Comparison of ENCODE assay signal across 8 mouse cellular contexts in genomic region chr11:74768045-74768444, GRCm38 (mm10). TPM values are rescaled to one million over a fixed set of nuclear protein-coding genes. Genes with fewer than 3 reads are reported as not detected.
DNase-seq lines count a peak whose midpoint lies in the region; ATAC-seq and TF ChIP-seq lines count a peak whose summit lies in the region.

No protein-coding gene starts in this region.

- peaks cover 7% of the 10 kb centered on the region; the same call in 1 of the 2 replicates for H3K4me1 ChIP-seq in midbrain, embryonic 11.5 days (ENCODE audit: control insufficient read depth, insufficient read depth, low read length)
- H3K4me1 ChIP-seq in midbrain, embryonic 16.5 days (ENCODE audit: control insufficient read depth, insufficient read depth, low read length), result peaks cover 18% of the 10 kb centered on the region
- peaks cover 4% of the 10 kb centered on the region; the same call in 1 of the 2 replicates for H3K4me1 ChIP-seq in cortical plate, adult 2 months (ENCODE audit: control insufficient read depth, insufficient read depth, low read length)

- H3K9ac ChIP-seq in midbrain, embryonic 11.5 days (ENCODE audit: low read length), result no peak overlapping the region
- H3K9ac ChIP-seq in midbrain, embryonic 16.5 days (ENCODE audit: low read depth, low read length), result no peak overlapping the region

- ATAC-seq in midbrain, embryonic 11.5 days (ENCODE audit: low FRiP score), result no peak
- no peak for ATAC-seq in midbrain, embryonic 16.5 days

- H3K9me3 ChIP-seq in midbrain, embryonic 11.5 days (ENCODE audit: control insufficient read depth, low read length), result no peaks in the 10 kb centered on the region
- no peaks in the 10 kb centered on the region for H3K9me3 ChIP-seq in midbrain, embryonic 16.5 days (replicated peaks; ENCODE audit: control insufficient read depth, low read length, poor library complexity, severe bottlenecking)

- 35% methylated on average over 6 of the region's 6 CpGs for WGBS in midbrain, embryonic 11.5 days
- WGBS in midbrain, embryonic 16.5 days, result 29% methylated on average over 6 of the region's 6 CpGs

- no peak overlapping the region for H3K4me3 ChIP-seq in midbrain, embryonic 11.5 days (ENCODE audit: low read depth, low read length)
- no peak overlapping the region for H3K4me3 ChIP-seq in midbrain, embryonic 16.5 days (ENCODE audit: low read depth, low read length)
- no peak overlapping the region for H3K4me3 ChIP-seq in cortical plate, adult 2 months (ENCODE audit: insufficient read depth, low read length)

- TF ChIP-seq CTCF in cortical plate, adult 2 months (IDR thresholded peaks at IDR 0.05; ENCODE audit: extremely low read depth, insufficient read depth, low read length), result peak; percentile 30; the same call in 1 of the 2 replicates

- H3K27me3 ChIP-seq in midbrain, embryonic 11.5 days (ENCODE audit: control insufficient read depth, insufficient read depth, low read length), result no peaks in the 10 kb centered on the region
- H3K27me3 ChIP-seq in midbrain, embryonic 16.5 days (ENCODE audit: control insufficient read depth, insufficient read depth, low read depth, low read length), result no peaks in the 10 kb centered on the region
- H3K27me3 ChIP-seq in splenic B cell, adult 2 months (ENCODE audit: control insufficient read depth, insufficient read depth, low read length, poor library complexity, severe bottlenecking), result no peaks in the 10 kb centered on the region

- no peak overlapping the region for H3K27ac ChIP-seq in midbrain, embryonic 11.5 days (ENCODE audit: low read depth, low read length)
- H3K27ac ChIP-seq in midbrain, embryonic 16.5 days (ENCODE audit: low read length), result no peak overlapping the region
- no peak overlapping the region for H3K27ac ChIP-seq in cortical plate, adult 2 months (ENCODE audit: insufficient read depth, low read length)

- no peaks in the 10 kb centered on the region for H3K36me3 ChIP-seq in midbrain, embryonic 11.5 days (ENCODE audit: control insufficient read depth, insufficient read depth, low read length)
- H3K36me3 ChIP-seq in midbrain, embryonic 16.5 days (ENCODE audit: control insufficient read depth, insufficient read depth, low read length), result no peaks in the 10 kb centered on the region
- no peaks in the 10 kb centered on the region for H3K36me3 ChIP-seq in splenic B cell, adult 2 months (ENCODE audit: control insufficient read depth, insufficient read depth, low read length, poor library complexity, severe bottlenecking)

- peak; percentile 16 for DNase-seq in cerebellum, postnatal 36 days
- DNase-seq in cerebellum, adult 9-10 months, result no peak
- DNase-seq in midbrain, embryonic 11.5 days (ENCODE audit: low spot score, missing footprints), result peak; percentile 92
- peak; percentile 30 to 35 for DNase-seq in lung, adult 18-20 months
- DNase-seq in splenic B cell, adult 2 months (ENCODE audit: low read depth, low spot score), result peak; percentile 75
- no peak for DNase-seq in adipocyte (ENCODE audit: low spot score)

- TF ChIP-seq POLR2A in cortical plate, adult 2 months (IDR thresholded peaks at IDR 0.05; ENCODE audit: extremely low read depth, insufficient read depth, low read length), result no peak

- H3K4me2 ChIP-seq in midbrain, embryonic 11.5 days, result no peak overlapping the region
- no peak overlapping the region for H3K4me2 ChIP-seq in midbrain, embryonic 16.5 days (ENCODE audit: low read length)

RNA-seq across cellular contexts. Expression of gene Mettl16, which starts 2.6 kb away (rescaled TPM):
- 48.5 and 51.8 TPM in 2 replicates for polyA plus RNA-seq in midbrain, embryonic 11.5 days (2014; fragmentation: Nextera tagmentation; extraction: Ambion mirVana)
- polyA plus RNA-seq in midbrain, embryonic 16.5 days (2015; fragmentation: Nextera tagmentation; extraction: Ambion mirVana), result 53.2 and 60.0 TPM in 2 replicates
- 14.4 and 15.1 TPM in 2 replicates for polyA plus RNA-seq in cortical plate, adult 2 months (2012; rRNA removed)

RNA-seq across cellular contexts. Expression of gene Pafah1b1, which starts 43.6 kb away (rescaled TPM):
- 103 and 112 TPM in 2 replicates for polyA plus RNA-seq in midbrain, embryonic 11.5 days (2014; fragmentation: Nextera tagmentation; extraction: Ambion mirVana)
- 45.8 and 57.5 TPM in 2 replicates for polyA plus RNA-seq in midbrain, embryonic 16.5 days (2015; fragmentation: Nextera tagmentation; extraction: Ambion mirVana)
- 177 and 180 TPM in 2 replicates for polyA plus RNA-seq in cortical plate, adult 2 months (2012; rRNA removed)

Comparison
In these comparisons a context has a peak if more than half of its experiments do, and no peak if none do; other contexts are left out.
1. DNase-seq: peak in cerebellum, postnatal 36 days (2 of 2), midbrain, embryonic 11.5 days (single experiment), lung, adult 18-20 months (2 of 2) and splenic B cell, adult 2 months (single experiment); none in cerebellum, adult 9-10 months (single experiment) and adipocyte (single experiment).